Mouse (Mus musculus): ENCODE measurements around the gene Gpank1. TPM values are rescaled to one million over a fixed set of nuclear protein-coding genes. Genes with fewer than 3 reads are reported as not detected.

The Gpank1 gene
- polyA plus RNA-seq, 1 experiment from 2014 or later, result 17.4 TPM

- Histone ChIP-seq H3K36me3 (peaks cover 18% of the 10 kb centered on the region), H3K9me3 (no peaks in the 10 kb centered on the region), H3K27ac (peak overlapping the region; percentile 99), H3K4me1 (peaks cover 35% of the 10 kb centered on the region), H3K9ac (peak overlapping the region; percentile 39; the same call in 1 of the 2 replicates), H3K4me3 (peak overlapping the region; percentile 100), H3K4me2 (peak overlapping the region; percentile 48), H3K27me3 (no peaks in the 10 kb centered on the region)
- 19% methylated on average over 12 of the region's 12 CpGs for WGBS
- no peak for ATAC-seq (ENCODE audit: insufficient number of reproducible peaks, low FRiP score, low TSS enrichment, low read depth)
These were observed 44.3 kb downstream of the Gpank1 start for GRCm38 (mm10) chr17:35165451-35166155.

DNA sequence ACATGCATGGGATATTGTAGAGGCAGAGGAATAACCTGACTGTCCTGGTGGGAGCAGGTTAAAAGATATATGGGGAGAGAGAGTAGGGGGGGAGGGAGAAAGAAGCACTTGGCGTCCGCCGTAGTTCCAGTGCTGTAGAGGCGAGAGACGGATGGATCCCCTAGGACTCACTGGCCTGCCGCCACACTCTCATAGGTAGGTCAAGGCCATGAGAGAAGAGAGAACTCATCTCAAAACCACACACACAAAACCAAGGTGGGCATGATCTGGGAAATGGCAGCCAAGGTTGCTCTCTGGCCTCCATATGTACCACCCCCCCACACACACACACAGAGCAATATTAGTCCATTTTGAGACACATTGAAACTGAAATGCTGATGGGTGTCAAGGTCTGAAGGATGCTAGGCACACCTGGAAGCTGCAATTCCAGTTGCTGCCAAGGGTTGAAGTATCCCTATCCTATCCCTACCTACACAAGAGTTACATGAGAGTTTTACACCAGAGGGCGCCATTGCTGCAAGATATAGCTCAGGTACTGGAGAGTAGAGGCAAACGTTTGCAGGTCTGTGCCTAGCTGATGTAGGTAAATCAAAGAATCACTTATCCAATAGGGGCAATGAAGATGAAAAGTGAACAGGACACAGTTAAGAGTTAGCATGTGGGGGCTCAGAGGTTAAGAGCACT, 45.2 kb downstream of the Gpank1 start:
- no peak overlapping the region for H3K4me3 ChIP-seq
- H3K4me1 ChIP-seq, result peaks cover 28% of the 10 kb centered on the region
- no peaks in the 10 kb centered on the region for H3K9me3 ChIP-seq
- no peak for ATAC-seq (ENCODE audit: insufficient number of reproducible peaks, low FRiP score, low TSS enrichment, low read depth)
- no peak overlapping the region for H3K9ac ChIP-seq
- peaks cover 10% of the 10 kb centered on the region for H3K36me3 ChIP-seq
- H3K4me2 ChIP-seq, result no peak overlapping the region
- H3K27me3 ChIP-seq, result no peaks in the 10 kb centered on the region
- 69% methylated on average over 8 of the region's 8 CpGs for WGBS
- H3K27ac ChIP-seq, result peak overlapping the region; percentile 99; the same call in 1 of the 2 replicates

DNA sequence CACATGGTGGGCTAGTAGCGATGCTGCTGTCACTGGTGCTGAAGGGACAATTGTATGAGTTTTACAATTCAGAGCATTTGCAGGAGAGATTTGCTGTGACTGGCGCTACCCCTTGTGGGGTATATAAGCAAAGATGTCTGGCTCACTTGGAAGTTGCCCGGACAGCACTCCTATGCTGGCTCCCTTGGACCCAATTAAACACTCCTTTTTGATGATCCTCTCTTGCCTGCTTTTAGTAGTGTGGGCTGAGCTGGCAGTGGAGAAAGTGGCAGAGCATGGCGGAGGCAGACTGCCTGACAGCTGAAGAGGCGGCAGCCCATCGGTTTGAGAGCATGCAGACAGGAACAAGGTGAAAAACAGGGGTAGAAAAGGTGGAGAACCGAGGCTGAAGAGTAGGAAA, 46.5 kb downstream of the Gpank1 start:
- no peaks in the 10 kb centered on the region for H3K27me3 ChIP-seq
- no peaks in the 10 kb centered on the region for H3K36me3 ChIP-seq
- no peak overlapping the region for H3K4me2 ChIP-seq
- no peak overlapping the region for H3K9ac ChIP-seq
- no peak for ATAC-seq (ENCODE audit: insufficient number of reproducible peaks, low FRiP score, low TSS enrichment, low read depth)
- no peaks in the 10 kb centered on the region for H3K9me3 ChIP-seq
- peaks cover 15% of the 10 kb centered on the region for H3K4me1 ChIP-seq
- 86% methylated on average over 7 of the region's 7 CpGs for WGBS
- H3K27ac ChIP-seq, result no peak overlapping the region
- no peak overlapping the region for H3K4me3 ChIP-seq

GRCm38 (mm10) chr17:35168541-35169207, 47.4 kb downstream of the Gpank1 start:
- Histone ChIP-seq H3K36me3 (no peaks in the 10 kb centered on the region), H3K9me3 (no peaks in the 10 kb centered on the region), H3K27me3 (no peaks in the 10 kb centered on the region), H3K4me3 (no peak overlapping the region), H3K27ac (no peak overlapping the region), H3K9ac (no peak overlapping the region), H3K4me2 (no peak overlapping the region), H3K4me1 (peaks cover 12% of the 10 kb centered on the region; the same call in 1 of the 2 replicates)
- no peak for ATAC-seq (ENCODE audit: insufficient number of reproducible peaks, low FRiP score, low TSS enrichment, low read depth)
- WGBS, result 18% methylated on average over 4 of the region's 4 CpGs

DNA sequence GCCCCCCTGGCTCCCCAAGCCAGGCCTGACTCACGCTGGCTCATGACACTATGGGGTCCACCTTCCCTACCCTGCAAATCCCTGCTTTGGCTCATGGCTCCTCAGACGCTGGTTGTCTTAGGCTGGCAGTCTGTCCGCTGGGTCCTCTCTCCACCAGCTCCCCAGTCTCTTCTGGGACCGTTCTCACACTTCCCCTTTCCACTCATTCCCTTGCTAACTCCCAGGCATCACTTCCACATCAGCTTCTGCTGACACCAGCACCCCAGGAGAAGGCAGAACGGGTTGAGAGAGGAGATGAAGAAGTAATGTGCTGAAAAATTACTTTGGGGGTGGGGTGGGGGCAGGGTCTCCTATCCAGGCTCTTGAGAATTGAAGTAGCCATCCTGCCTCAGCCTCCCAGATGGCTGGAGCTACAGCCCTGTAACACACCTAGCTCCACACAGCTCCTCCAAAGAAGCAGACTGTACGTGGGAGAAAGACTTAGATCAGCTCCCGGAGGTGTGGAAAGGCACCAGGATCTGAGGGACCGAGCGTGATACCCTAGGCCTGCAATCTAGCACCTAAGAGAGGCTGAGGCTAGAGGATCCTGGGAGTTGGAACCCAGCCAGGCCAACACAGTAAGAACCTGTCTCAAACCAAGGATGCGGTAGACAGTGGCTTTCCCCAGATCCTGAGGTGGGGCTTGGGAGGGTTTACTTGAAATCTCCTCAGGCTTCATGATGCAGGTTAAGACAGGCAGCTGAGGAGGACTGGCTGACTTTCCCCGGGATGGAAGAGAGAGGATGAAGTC, 51.4 kb downstream of the Gpank1 start:
- WGBS, result 61% methylated on average over 11 of the region's 11 CpGs
- Histone ChIP-seq H3K4me2 (no peak overlapping the region), H3K9me3 (no peaks in the 10 kb centered on the region), H3K36me3 (no peaks in the 10 kb centered on the region), H3K9ac (no peak overlapping the region), H3K4me1 (0 out of 2 replicates have a peak, but pooled peaks cover 11% of the 10 kb centered on the region), H3K27me3 (no peaks in the 10 kb centered on the region), H3K27ac (peak overlapping the region; percentile 33; the same call in 1 of the 2 replicates), H3K4me3 (no peak overlapping the region)
- ATAC-seq (ENCODE audit: insufficient number of reproducible peaks, low FRiP score, low TSS enrichment, low read depth), result no peak

GRCm38 (mm10) chr17:35173329-35173728, 52.1 kb downstream of the Gpank1 start:
- Histone ChIP-seq H3K4me1 (0 out of 2 replicates have a peak, but pooled peaks cover 11% of the 10 kb centered on the region), H3K9me3 (no peaks in the 10 kb centered on the region), H3K27ac (peak overlapping the region; percentile 18; the same call in 1 of the 2 replicates), H3K9ac (no peak overlapping the region), H3K27me3 (no peaks in the 10 kb centered on the region), H3K36me3 (no peaks in the 10 kb centered on the region), H3K4me2 (no peak overlapping the region), H3K4me3 (no peak overlapping the region)
- WGBS, result 61% methylated on average over 3 of the region's 3 CpGs
- ATAC-seq (ENCODE audit: insufficient number of reproducible peaks, low FRiP score, low TSS enrichment, low read depth), result no peak

Other genes starting within 250 kb of the Gpank1 start
- 1.7 and 2.8 TPM in 2 replicates for gene Zbtb12, start 242.0 kb upstream of the Gpank1 start, polyA plus RNA-seq (2015; fragmentation: Nextera tagmentation; extraction: Ambion mirVana)
- gene Gm20547, start 239.4 kb upstream of the Gpank1 start, polyA plus RNA-seq (2015; fragmentation: Nextera tagmentation; extraction: Ambion mirVana), result not detected in 2 replicates
- 4.6 and 5.2 TPM in 2 replicates for gene C2, start 223.2 kb upstream of the Gpank1 start, polyA plus RNA-seq (2015; fragmentation: Nextera tagmentation; extraction: Ambion mirVana)
- gene Ehmt2, start 223.0 kb upstream of the Gpank1 start, polyA plus RNA-seq (2015; fragmentation: Nextera tagmentation; extraction: Ambion mirVana), result 64.6 and 78.1 TPM in 2 replicates
- 0.17 TPM in 1 of 2 replicates, not detected in the other for gene Slc44a4, start 207.0 kb upstream of the Gpank1 start, polyA plus RNA-seq (2015; fragmentation: Nextera tagmentation; extraction: Ambion mirVana)
- gene Neu1, start 190.2 kb upstream of the Gpank1 start, polyA plus RNA-seq (2015; fragmentation: Nextera tagmentation; extraction: Ambion mirVana), result 20.1 and 20.5 TPM in 2 replicates
- gene Hspa1b, start 162.2 kb upstream of the Gpank1 start, polyA plus RNA-seq (2015; fragmentation: Nextera tagmentation; extraction: Ambion mirVana), result 3.3 and 3.6 TPM in 2 replicates
- gene Gm20481, start 151.5 kb upstream of the Gpank1 start, polyA plus RNA-seq (2015; fragmentation: Nextera tagmentation; extraction: Ambion mirVana), result not detected in 2 replicates
- 31.7 and 32.0 TPM in 2 replicates for gene Hspa1a, start 149.3 kb upstream of the Gpank1 start, polyA plus RNA-seq (2015; fragmentation: Nextera tagmentation; extraction: Ambion mirVana)
- gene Hspa1l, start 148.8 kb upstream of the Gpank1 start, polyA plus RNA-seq (2015; fragmentation: Nextera tagmentation; extraction: Ambion mirVana), result 0.46 and 0.65 TPM in 2 replicates
- 143 and 159 TPM in 2 replicates for gene Lsm2, start 139.6 kb upstream of the Gpank1 start, polyA plus RNA-seq (2015; fragmentation: Nextera tagmentation; extraction: Ambion mirVana)
- gene Vars, start 120.5 kb upstream of the Gpank1 start, polyA plus RNA-seq (2015; fragmentation: Nextera tagmentation; extraction: Ambion mirVana), result 94.4 and 95.1 TPM in 2 replicates
- 0.18 and 0.20 TPM in 2 replicates for gene Vwa7, start 104.9 kb upstream of the Gpank1 start, polyA plus RNA-seq (2015; fragmentation: Nextera tagmentation; extraction: Ambion mirVana)
- 8.9 and 9.4 TPM in 2 replicates for gene Sapcd1, start 93.4 kb upstream of the Gpank1 start, polyA plus RNA-seq (2015; fragmentation: Nextera tagmentation; extraction: Ambion mirVana)
- 3.0 and 3.5 TPM in 2 replicates for gene Msh5, start 74.7 kb upstream of the Gpank1 start, polyA plus RNA-seq (2015; fragmentation: Nextera tagmentation; extraction: Ambion mirVana)
- gene Clic1, start 71.5 kb upstream of the Gpank1 start, polyA plus RNA-seq (2015; fragmentation: Nextera tagmentation; extraction: Ambion mirVana), result 351 and 363 TPM in 2 replicates
- gene Ddah2, start 62.4 kb upstream of the Gpank1 start, polyA plus RNA-seq (2015; fragmentation: Nextera tagmentation; extraction: Ambion mirVana), result 321 and 336 TPM in 2 replicates
- 181 and 203 TPM in 2 replicates for gene Ly6g6c, start 56.1 kb upstream of the Gpank1 start, polyA plus RNA-seq (2015; fragmentation: Nextera tagmentation; extraction: Ambion mirVana)
- gene Mpig6b, start 55.3 kb upstream of the Gpank1 start, polyA plus RNA-seq (2015; fragmentation: Nextera tagmentation; extraction: Ambion mirVana), result 1.0 and 1.4 TPM in 2 replicates
- gene Ly6g6e, start 44.6 kb upstream of the Gpank1 start, polyA plus RNA-seq (2015; fragmentation: Nextera tagmentation; extraction: Ambion mirVana), result 50.6 and 53.7 TPM in 2 replicates
- gene Ly6g6d, start 43.4 kb upstream of the Gpank1 start, polyA plus RNA-seq (2015; fragmentation: Nextera tagmentation; extraction: Ambion mirVana), result 1.1 and 2.4 TPM in 2 replicates
- gene Ly6g6f, start 35.8 kb upstream of the Gpank1 start, polyA plus RNA-seq (2015; fragmentation: Nextera tagmentation; extraction: Ambion mirVana), result 0.13 and 0.20 TPM in 2 replicates
- gene Abhd16a, start 32.2 kb upstream of the Gpank1 start, polyA plus RNA-seq (2015; fragmentation: Nextera tagmentation; extraction: Ambion mirVana), result 101 and 112 TPM in 2 replicates
- not detected in 2 replicates for gene Ly6g5c, start 13.2 kb upstream of the Gpank1 start, polyA plus RNA-seq (2015; fragmentation: Nextera tagmentation; extraction: Ambion mirVana)
- 0.78 and 0.99 TPM in 2 replicates for gene Ly6g5b, start 6.0 kb upstream of the Gpank1 start, polyA plus RNA-seq (2015; fragmentation: Nextera tagmentation; extraction: Ambion mirVana)
- gene Csnk2b, start 598 bp downstream of the Gpank1 start, polyA plus RNA-seq (2015; fragmentation: Nextera tagmentation; extraction: Ambion mirVana), result 293 and 297 TPM in 2 replicates
- 10.5 and 11.2 TPM in 2 replicates for gene D17H6S53E, start 4.9 kb downstream of the Gpank1 start, polyA plus RNA-seq (2015; fragmentation: Nextera tagmentation; extraction: Ambion mirVana)
- gene Apom, start 10.6 kb downstream of the Gpank1 start, polyA plus RNA-seq (2015; fragmentation: Nextera tagmentation; extraction: Ambion mirVana), result 0.52 and 2.0 TPM in 2 replicates
- gene Bag6, start 13.7 kb downstream of the Gpank1 start, polyA plus RNA-seq (2015; fragmentation: Nextera tagmentation; extraction: Ambion mirVana), result 49.6 and 51.8 TPM in 2 replicates
- 142 and 147 TPM in 2 replicates for gene Prrc2a, start 43.4 kb downstream of the Gpank1 start, polyA plus RNA-seq (2015; fragmentation: Nextera tagmentation; extraction: Ambion mirVana)
- gene Aif1, start 54.6 kb downstream of the Gpank1 start, polyA plus RNA-seq (2015; fragmentation: Nextera tagmentation; extraction: Ambion mirVana), result 14.6 and 18.6 TPM in 2 replicates
- 25.8 and 27.5 TPM in 2 replicates for gene Lst1, start 67.0 kb downstream of the Gpank1 start, polyA plus RNA-seq (2015; fragmentation: Nextera tagmentation; extraction: Ambion mirVana)
- 1.0 and 1.2 TPM in 2 replicates for gene Ltb, start 73.0 kb downstream of the Gpank1 start, polyA plus RNA-seq (2015; fragmentation: Nextera tagmentation; extraction: Ambion mirVana)
- 0.64 and 0.82 TPM in 2 replicates for gene Tnf, start 80.6 kb downstream of the Gpank1 start, polyA plus RNA-seq (2015; fragmentation: Nextera tagmentation; extraction: Ambion mirVana)
- gene Lta, start 83.9 kb downstream of the Gpank1 start, polyA plus RNA-seq (2015; fragmentation: Nextera tagmentation; extraction: Ambion mirVana), result 0.37 TPM in 1 of 2 replicates, not detected in the other
- 0.41 and 0.77 TPM in 2 replicates for gene Gm16181, start 99.4 kb downstream of the Gpank1 start, polyA plus RNA-seq (2015; fragmentation: Nextera tagmentation; extraction: Ambion mirVana)
- 3.7 and 3.8 TPM in 2 replicates for gene Atp6v1g2, start 112.2 kb downstream of the Gpank1 start, polyA plus RNA-seq (2015; fragmentation: Nextera tagmentation; extraction: Ambion mirVana)
- gene Nfkbil1, start 114.3 kb downstream of the Gpank1 start, polyA plus RNA-seq (2015; fragmentation: Nextera tagmentation; extraction: Ambion mirVana), result 11.2 and 11.8 TPM in 2 replicates
- gene Ddx39b, start 120.3 kb downstream of the Gpank1 start, polyA plus RNA-seq (2015; fragmentation: Nextera tagmentation; extraction: Ambion mirVana), result 401 and 418 TPM in 2 replicates
- gene H2-D1, start 141.3 kb downstream of the Gpank1 start, polyA plus RNA-seq (2015; fragmentation: Nextera tagmentation; extraction: Ambion mirVana), result 84.7 and 93.0 TPM in 2 replicates
- not detected in 2 replicates for gene H2-Q1, start 198.9 kb downstream of the Gpank1 start, polyA plus RNA-seq (2015; fragmentation: Nextera tagmentation; extraction: Ambion mirVana)
- gene H2-Q2, start 220.8 kb downstream of the Gpank1 start, polyA plus RNA-seq (2015; fragmentation: Nextera tagmentation; extraction: Ambion mirVana), result 0.20 and 0.29 TPM in 2 replicates